Mouse (Mus musculus) hindbrain, embryonic 10.5 days (tissue): ENCODE results near the gene Slc25a39. TPM values are rescaled to one million over a fixed set of nuclear protein-coding genes. Genes with fewer than 3 reads are reported as not detected.
"Not testable (repeated sequence)": the region's sequence is repeated elsewhere in the genome, so short reads cannot be mapped to it uniquely, and the experiment has no call there.

Experiments used
- DNase-seq: peaks from one replicate; pipeline ENCODE4 v3.0.0-alpha.2; 2017; ENCODE audit warnings: low spot score
- H3K27ac ChIP-seq: fragments of 300-500 bp; sonication (generic); 2 replicates; pipeline ENCODE4 v1.5.1; 2016; ENCODE audit warnings: mild to moderate bottlenecking, moderate library complexity
- H3K27me3 ChIP-seq: fragments of 300-500 bp; sonication (generic); 2 replicates; pipeline ENCODE4 v1.6.1; 2016; ENCODE audit warnings: mild to moderate bottlenecking; ENCODE audit not compliant: poor library complexity, insufficient read depth, severe bottlenecking
- H3K36me3 ChIP-seq: fragments of 300-500 bp; sonication (generic); 2 replicates; pipeline ENCODE4 v1.6.1; 2016; ENCODE audit warnings: mild to moderate bottlenecking, moderate library complexity
- H3K4me1 ChIP-seq: fragments of 300-500 bp; sonication (generic); replicated peaks from 2 replicates; pipeline ENCODE4 v1.6.1; 2016; ENCODE audit warnings: mild to moderate bottlenecking
- H3K4me3 ChIP-seq: fragments of 300-500 bp; sonication (generic); 2 replicates; pipeline ENCODE4 v1.5.1; 2016; ENCODE audit warnings: mild to moderate bottlenecking, moderate library complexity
- H3K9me3 ChIP-seq: fragments of 300-500 bp; sonication (generic); 2 replicates; pipeline ENCODE4 v1.6.1; 2016; ENCODE audit warnings: mild to moderate bottlenecking, moderate library complexity
- WGBS: fragments of 180-500 bp; shearing (Covaris S2); methylation state at CpG from one replicate; pipeline ENCODE4 v1.1.7; 2016; 5-methylcytosine and 5-hydroxymethylcytosine counted together
- polyA plus RNA-seq: library from polyadenylated mRNA; unstranded; fragments of >200 nt; fragmentation: Nextera tagmentation; extraction: Ambion mirVana; gene quantifications from 2 replicates; pipeline ENCODE4 v1.2.1, GENCODE M21; 2016

Slc25a39 gene
- polyA plus RNA-seq, 1 experiment from 2014 or later: 236 TPM

- H3K9me3 ChIP-seq: no peaks in the 10 kb centered on the region
- H3K27me3 ChIP-seq: no peaks in the 10 kb centered on the region
- 72% methylated on average over 1 of the region's 1 CpGs for WGBS
- no peak overlapping the region for H3K27ac ChIP-seq
- DNase-seq: no peak
- H3K36me3 ChIP-seq: no peaks in the 10 kb centered on the region
- no peak overlapping the region for H3K4me3 ChIP-seq
- H3K4me1 ChIP-seq: no peaks in the 10 kb centered on the region
These were observed 9.4 kb upstream of the Slc25a39 start for GRCm38 (mm10) chr11:102417160-102417559.

GRCm38 (mm10) chr11:102415034-102415802 lies 7.5 kb upstream of the Slc25a39 start:
- no peak overlapping the region for H3K27ac ChIP-seq
- no peaks in the 10 kb centered on the region for H3K27me3 ChIP-seq
- no peaks in the 10 kb centered on the region for H3K9me3 ChIP-seq
- WGBS: 75% methylated on average over 10 of the region's 10 CpGs
- no peak for DNase-seq
- no peaks in the 10 kb centered on the region for H3K36me3 ChIP-seq
- 0 out of 2 replicates have a peak, but pooled peaks cover 6% of the 10 kb centered on the region for H3K4me1 ChIP-seq
- no peak overlapping the region for H3K4me3 ChIP-seq

- no peak overlapping the region for H3K4me3 ChIP-seq
- H3K9me3 ChIP-seq: no peaks in the 10 kb centered on the region
- H3K27ac ChIP-seq: no peak overlapping the region
- H3K27me3 ChIP-seq: no peaks in the 10 kb centered on the region
- 75% methylated on average over 8 of the region's 8 CpGs for WGBS
- no peak for DNase-seq
- H3K36me3 ChIP-seq: no peaks in the 10 kb centered on the region
- peaks cover 16% of the 10 kb centered on the region for H3K4me1 ChIP-seq
These were observed 5.3 kb upstream of the Slc25a39 start for GRCm38 (mm10) chr11:102413059-102413458.

- no peak overlapping the region for H3K27ac ChIP-seq
- H3K27me3 ChIP-seq: no peaks in the 10 kb centered on the region
- peaks cover 30% of the 10 kb centered on the region for H3K4me1 ChIP-seq
- H3K36me3 ChIP-seq: no peaks in the 10 kb centered on the region
- peak; percentile 91 for DNase-seq
- no peak overlapping the region; the same call in 1 of the 2 replicates for H3K4me3 ChIP-seq
- 9% methylated on average over 11 of the region's 11 CpGs for whole genome bisulfite sequencing
- H3K9me3 ChIP-seq: no peaks in the 10 kb centered on the region
These were observed 4.0 kb upstream of the Slc25a39 start for GRCm38 (mm10) chr11:102411704-102412103.

GRCm38 (mm10) chr11:102411061-102411460 lies 3.3 kb upstream of the Slc25a39 start:
- WGBS: 88% methylated on average over 3 of the region's 3 CpGs
- DNase-seq: no peak

GRCm38 (mm10) chr11:102410345-102410744 lies 2.6 kb upstream of the Slc25a39 start:
- peaks cover 43% of the 10 kb centered on the region for H3K4me1 ChIP-seq
- not testable (repeated sequence) for DNase-seq, H3K4me3 ChIP-seq, H3K9me3 ChIP-seq, H3K36me3 ChIP-seq, H3K27me3 ChIP-seq, H3K27ac ChIP-seq
- 90% methylated on average over 3 of the region's 3 CpGs for WGBS

More at GRCm38 (mm10) chr11:102411061-102411460, 3.3 kb upstream of the Slc25a39 start:
- no peaks in the 10 kb centered on the region for H3K27me3 ChIP-seq
- H3K27ac ChIP-seq: no peak overlapping the region
- no peaks in the 10 kb centered on the region for H3K36me3 ChIP-seq
- H3K4me3 ChIP-seq: no peak overlapping the region
- H3K9me3 ChIP-seq: no peaks in the 10 kb centered on the region
- peaks cover 36% of the 10 kb centered on the region for H3K4me1 ChIP-seq

GRCm38 (mm10) chr11:102409795-102410330 lies 2.1 kb upstream of the Slc25a39 start:
- peaks cover 48% of the 10 kb centered on the region for H3K4me1 ChIP-seq
- H3K27me3 ChIP-seq: no peaks in the 10 kb centered on the region
- DNase-seq: no peak
- WGBS: 84% methylated on average over 3 of the region's 3 CpGs
- peaks cover 6% of the 10 kb centered on the region for H3K36me3 ChIP-seq
- H3K27ac ChIP-seq: no peak overlapping the region
- H3K9me3 ChIP-seq: no peaks in the 10 kb centered on the region
- peak overlapping the region; percentile 16; the same call in 1 of the 2 replicates for H3K4me3 ChIP-seq

GRCm38 (mm10) chr11:102408888-102409794 lies 1.4 kb upstream of the Slc25a39 start:
- WGBS: 41% methylated on average over 15 of the region's 15 CpGs
- no peaks in the 10 kb centered on the region for H3K9me3 ChIP-seq
- peaks cover 55% of the 10 kb centered on the region for H3K4me1 ChIP-seq
- H3K27ac ChIP-seq: peak overlapping the region; percentile 95
- peak overlapping the region; percentile 89 for H3K4me3 ChIP-seq
- DNase-seq: no peak
- peaks cover 13% of the 10 kb centered on the region for H3K36me3 ChIP-seq
- no peaks in the 10 kb centered on the region for H3K27me3 ChIP-seq

- Histone ChIP-seq H3K4me3 (peak overlapping the region; percentile 89), H3K27ac (peak overlapping the region; percentile 95), H3K27me3 (no peaks in the 10 kb centered on the region), H3K9me3 (no peaks in the 10 kb centered on the region), H3K4me1 (peaks cover 55% of the 10 kb centered on the region), H3K36me3 (peaks cover 21% of the 10 kb centered on the region)
- WGBS: under 1% methylated on average over 32 of the region's 32 CpGs
- DNase-seq: peak; percentile 98
These were observed 664 bp upstream of the Slc25a39 start for GRCm38 (mm10) chr11:102408344-102408876.

- DNase-seq: peak; percentile 92
- Histone ChIP-seq H3K4me3 (peak overlapping the region; percentile 89), H3K9me3 (no peaks in the 10 kb centered on the region), H3K4me1 (peaks cover 56% of the 10 kb centered on the region), H3K27ac (peak overlapping the region; percentile 95), H3K36me3 (peaks cover 33% of the 10 kb centered on the region), H3K27me3 (peaks cover under 1% of the 10 kb centered on the region)
- under 1% methylated on average over 85 of the region's 85 CpGs for WGBS
These were observed 579 bp downstream of the Slc25a39 start for GRCm38 (mm10) chr11:102406900-102407833.

- Histone ChIP-seq H3K4me1 (peaks cover 58% of the 10 kb centered on the region), H3K27ac (peak overlapping the region; percentile 95), H3K4me3 (peak overlapping the region; percentile 89), H3K27me3 (peaks cover 9% of the 10 kb centered on the region), H3K36me3 (peaks cover 41% of the 10 kb centered on the region), H3K9me3 (no peaks in the 10 kb centered on the region)
- WGBS: 11% methylated on average over 3 of the region's 3 CpGs
- no peak for DNase-seq
These were observed 1.3 kb downstream of the Slc25a39 start for GRCm38 (mm10) chr11:102406401-102406800.
